ENCODE assay signal across 8 mouse cellular contexts in genomic region chr10:93261132-93261980, GRCm38 (mm10). TPM values are rescaled to one million over a fixed set of nuclear protein-coding genes. Genes with fewer than 3 reads are reported as not detected.
DNase-seq lines count a peak whose midpoint lies in the region; ATAC-seq lines count a peak whose summit lies in the region.

No protein-coding gene starts in this region.

- WGBS in embryonic facial prominence, embryonic 15.5 days, result 11% methylated on average over 16 of the region's 16 CpGs
- 34% methylated on average over 16 of the region's 16 CpGs for WGBS in hindbrain, embryonic 13.5 days
- 21% methylated on average over 16 of the region's 16 CpGs for WGBS in liver, embryonic 12.5 days (ENCODE audit: insufficient replicate concordance)

- no peak overlapping the region for H3K9ac ChIP-seq in embryonic facial prominence, embryonic 15.5 days
- H3K9ac ChIP-seq in hindbrain, embryonic 13.5 days, result peak overlapping the region; percentile 55
- no peak overlapping the region for H3K9ac ChIP-seq in liver, embryonic 12.5 days

- peak overlapping the region; percentile 7 for H3K4me3 ChIP-seq in embryonic facial prominence, embryonic 15.5 days (replicated peaks)
- peak overlapping the region; percentile 16 for H3K4me3 ChIP-seq in hindbrain, embryonic 13.5 days
- no peak overlapping the region for H3K4me3 ChIP-seq in liver, embryonic 12.5 days

- no peaks in the 10 kb centered on the region for H3K27me3 ChIP-seq in embryonic facial prominence, embryonic 15.5 days
- no peaks in the 10 kb centered on the region for H3K27me3 ChIP-seq in hindbrain, embryonic 13.5 days
- no peaks in the 10 kb centered on the region for H3K27me3 ChIP-seq in liver, embryonic 12.5 days (replicated peaks)

- peaks cover 45% of the 10 kb centered on the region for H3K4me1 ChIP-seq in embryonic facial prominence, embryonic 15.5 days
- peaks cover 45% of the 10 kb centered on the region for H3K4me1 ChIP-seq in hindbrain, embryonic 13.5 days (replicated peaks)
- peaks cover 23% of the 10 kb centered on the region for H3K4me1 ChIP-seq in liver, embryonic 12.5 days

- H3K4me2 ChIP-seq in embryonic facial prominence, embryonic 15.5 days (replicated peaks), result peak overlapping the region; percentile 32
- H3K4me2 ChIP-seq in hindbrain, embryonic 13.5 days, result peak overlapping the region; percentile 47
- peak overlapping the region; percentile 18 for H3K4me2 ChIP-seq in liver, embryonic 12.5 days

- no peaks in the 10 kb centered on the region for H3K9me3 ChIP-seq in embryonic facial prominence, embryonic 15.5 days (replicated peaks)
- H3K9me3 ChIP-seq in hindbrain, embryonic 13.5 days, result no peaks in the 10 kb centered on the region
- H3K9me3 ChIP-seq in liver, embryonic 12.5 days (replicated peaks), result no peaks in the 10 kb centered on the region

- DNase-seq in adrenal gland, postnatal 10 days, result peak; percentile 51
- DNase-seq in adrenal gland, adult (ENCODE audit: inconsistent age in 2 of 2, low spot score in 1 of 2), result no peak
- DNase-seq in NIH3T3 (ENCODE audit: low read depth), result peak; percentile 27
- DNase-seq in urinary bladder, postnatal 25 days (ENCODE audit: low spot score), result no peak

- H3K36me3 ChIP-seq in embryonic facial prominence, embryonic 15.5 days, result peaks cover 16% of the 10 kb centered on the region
- H3K36me3 ChIP-seq in hindbrain, embryonic 13.5 days, result no peaks in the 10 kb centered on the region
- H3K36me3 ChIP-seq in liver, embryonic 12.5 days, result peaks cover 18% of the 10 kb centered on the region

- peak; percentile 64 for ATAC-seq in embryonic facial prominence, embryonic 15.5 days (ENCODE audit: insufficient number of reproducible peaks, low FRiP score, low TSS enrichment, low read depth)
- ATAC-seq in hindbrain, embryonic 13.5 days (ENCODE audit: low FRiP score), result peak; percentile 38; the same call in 1 of the 2 replicates
- no peak for ATAC-seq in liver, embryonic 12.5 days
- ATAC-seq in monocyte, adult 5-6 weeks (replicated peaks; ENCODE audit: insufficient number of reproducible peaks, low FRiP score, low TSS enrichment, poor library complexity, severe bottlenecking), result peak; percentile 76

- H3K27ac ChIP-seq in embryonic facial prominence, embryonic 15.5 days (replicated peaks), result peak overlapping the region; percentile 78
- peak overlapping the region; percentile 81 for H3K27ac ChIP-seq in hindbrain, embryonic 13.5 days
- H3K27ac ChIP-seq in liver, embryonic 12.5 days, result no peak overlapping the region; the same call in 1 of the 2 replicates

RNA-seq across cellular contexts. Expression of gene Elk3, which starts 49.6 kb away (rescaled TPM):
- 10 to 100 TPM; 58.4 to 70.4 TPM for total RNA-seq in adrenal gland, postnatal 10 days (2021)
- 31.5 and 31.9 TPM in 2 replicates for polyA plus RNA-seq in embryonic facial prominence, embryonic 15.5 days (2015; fragmentation: Nextera tagmentation; extraction: Ambion mirVana)
- polyA plus RNA-seq in hindbrain, embryonic 13.5 days (2015; fragmentation: Nextera tagmentation; extraction: Ambion mirVana), result 10.4 and 13.0 TPM in 2 replicates
- polyA plus RNA-seq in liver, embryonic 12.5 days (2016; fragmentation: Nextera tagmentation; extraction: Ambion mirVana), result 8.6 and 9.6 TPM in 2 replicates
- total RNA-seq in monocyte, adult 5-6 weeks (2017), result 46.4 to 62.2 TPM (median 61.7 TPM) in 3 replicates

Comparison
In these comparisons a context has a peak if more than half of its experiments do, and no peak if none do; other contexts are left out.
1. DNase-seq: peak in adrenal gland, postnatal 10 days (single experiment) and NIH3T3 (single experiment); none in adrenal gland, adult (0 of 2) and urinary bladder, postnatal 25 days (single experiment).
2. Peak in every context shown above with its lines, with median percentiles within 50 percentile points of each other: H3K4me2 ChIP-seq.